Mouse (Mus musculus) Patski (cell line): ENCODE results near the gene Bub1. TPM values are rescaled to one million over a fixed set of nuclear protein-coding genes. Genes with fewer than 3 reads are reported as not detected.

Experiments used
- ATAC-seq: fragments of 100-300 bp; one replicate; pipeline ENCODE4 v1.8.0; 2021
- CTCF ChIA-PET: fragments of 350-600 bp; sonication (Branson Sonifier 250); formaldehyde crosslinking; loops from one replicate; lab custom pipeline; 2022; ENCODE audit warnings: inconsistent platforms; lab: Charles Lee
- POLR2A ChIA-PET: fragments of 350-600 bp; sonication (Branson Sonifier 250); formaldehyde crosslinking; loops from one replicate; lab custom pipeline; 2022; ENCODE audit warnings: antibody characterized with exemption, inconsistent platforms; lab: Charles Lee
- DNase-seq: peaks from one replicate; pipeline ENCODE4 v3.0.0-alpha.2; 2011; ENCODE audit warnings: low read depth, low spot score
- H3K27me3 ChIP-seq: fragments of 371-371 bp; one replicate; pipeline ENCODE4 v1.5.1; 2021
- CTCF ChIP-seq: fragments of 100-300 bp; IDR thresholded peaks from one replicate; pipeline ENCODE4 v1.5.1; 2021
- in situ Hi-C: fragments of 300-500 bp; cut with MboI; formaldehyde crosslinking; loops from 3 replicates; pipeline ENCODE4 v1.11.1; 2018; ENCODE audit warnings: low pct_unique_long_range_greater_than_20kb, mixed read lengths
- polyA plus RNA-seq: library from polyadenylated mRNA; unstranded; gene quantifications from one replicate; pipeline ENCODE4 v1.2.3, GENCODE M21; 2021

Bub1 gene
- polyA plus RNA-seq, 1 experiment from 2014 or later, result 23.7 TPM

GRCm38 (mm10) chr2:127774578-127774941 lies 57.1 kb downstream of the Bub1 start:
- TF ChIP-seq CTCF, result no peak
- no peaks in the 10 kb centered on the region for H3K27me3 ChIP-seq
- ChIA-PET POLR2A (no interaction called here), CTCF (no interaction called here)
- ATAC-seq, result no peak
- in situ Hi-C loops, result no loop called here
- no peak for DNase-seq

DNA sequence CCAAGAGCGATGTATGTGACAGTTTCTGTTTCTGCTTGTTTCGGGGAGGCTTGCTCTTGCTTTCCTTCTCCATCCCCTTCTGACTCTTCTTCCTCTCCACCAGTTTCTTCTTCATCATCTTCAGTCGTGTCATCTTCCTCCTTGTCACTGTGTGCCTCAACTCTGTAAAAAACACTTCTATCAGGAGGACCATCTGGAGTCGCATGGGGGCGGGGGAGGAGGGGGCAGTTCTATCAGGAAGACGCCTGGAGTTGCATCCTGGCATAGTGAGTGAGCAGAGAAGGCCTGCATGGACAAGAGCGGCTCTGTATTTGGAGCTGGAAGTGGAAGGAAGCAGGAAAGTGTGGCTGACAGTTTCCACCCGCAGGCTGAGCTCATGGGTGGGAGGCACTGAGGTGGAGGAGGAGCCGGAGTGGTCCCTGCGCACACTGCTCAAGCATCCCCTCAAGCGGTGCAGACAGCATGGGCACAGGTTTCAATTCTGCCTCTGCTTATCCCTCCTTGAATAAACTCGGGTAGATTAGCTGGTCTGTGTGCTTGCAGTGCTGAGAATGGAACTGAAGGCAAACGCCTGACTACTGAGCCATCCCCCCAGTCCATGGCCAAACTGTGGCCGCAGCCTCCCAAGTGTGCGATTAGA lies 57.6 kb downstream of the Bub1 start:
- DNase-seq (no peak), ATAC-seq (no peak)
- in situ Hi-C loops, result no loop called here
- ChIA-PET POLR2A (no interaction called here), CTCF (no interaction called here)
- no peaks in the 10 kb centered on the region for H3K27me3 ChIP-seq
- TF ChIP-seq CTCF, result no peak

- H3K27me3 ChIP-seq, result no peaks in the 10 kb centered on the region
- no peak for DNase-seq
- no peak for ATAC-seq
- CTCF ChIA-PET, result no interaction called here
- in situ Hi-C loops, result no loop called here
- POLR2A ChIA-PET, result no interaction called here
- TF ChIP-seq CTCF, result no peak
Measured at GRCm38 (mm10) chr2:127761587-127761986, 70.1 kb downstream of the Bub1 start.

DNA sequence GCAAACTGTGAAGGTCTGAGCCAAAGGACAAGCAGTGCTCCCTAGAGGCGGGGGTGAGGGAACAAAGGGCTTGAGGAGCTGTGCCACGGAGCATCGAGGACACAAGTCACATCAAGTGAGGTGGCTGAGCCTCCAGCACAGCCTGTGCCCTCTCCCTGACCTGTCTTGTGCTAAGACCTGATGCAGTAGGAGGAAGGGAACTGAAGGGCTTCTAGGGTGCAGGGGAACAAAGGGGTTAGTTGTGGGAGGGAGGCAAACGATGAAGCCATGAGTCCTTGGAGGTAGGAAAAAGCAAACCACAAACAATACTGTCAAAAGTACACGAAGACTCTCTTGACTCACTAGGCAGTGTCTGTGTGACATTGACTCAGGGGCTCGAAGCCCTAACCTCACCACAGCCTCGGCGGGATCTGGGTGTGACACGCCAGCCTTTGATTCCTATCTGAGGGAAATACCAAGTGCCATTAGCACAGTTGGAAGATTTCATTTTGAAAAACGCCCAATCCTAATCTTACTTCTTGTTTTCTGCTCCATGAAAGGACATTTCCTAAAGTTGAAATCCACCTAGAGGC lies 71.2 kb downstream of the Bub1 start:
- ATAC-seq (no peak), DNase-seq (no peak)
- POLR2A ChIA-PET, result no interaction called here
- CTCF ChIA-PET, result interaction anchor here (1.3 kb wide), 1 partner anchor 20 kb away, joined by 3 read pairs; no protein-coding TSS in a partner anchor
- H3K27me3 ChIP-seq, result no peaks in the 10 kb centered on the region
- no peak for TF ChIP-seq CTCF
- in situ Hi-C loops, result no loop called here

GRCm38 (mm10) chr2:127760014-127760413 lies 71.7 kb downstream of the Bub1 start:
- POLR2A ChIA-PET, result no interaction called here
- in situ Hi-C loops, result no loop called here
- DNase-seq (no peak), ATAC-seq (no peak)
- CTCF ChIA-PET, result interaction anchor here (1.3 kb wide), 1 partner anchor 21 kb away, joined by 3 read pairs; no protein-coding TSS in a partner anchor
- no peak for TF ChIP-seq CTCF
- no peaks in the 10 kb centered on the region for H3K27me3 ChIP-seq

GRCm38 (mm10) chr2:127759157-127759880 lies 72.3 kb downstream of the Bub1 start:
- no peak for TF ChIP-seq CTCF
- in situ Hi-C loops, result no loop called here
- no peak for DNase-seq

GRCm38 (mm10) chr2:127757171-127757570 lies 74.5 kb downstream of the Bub1 start:
- in situ Hi-C loops, result no loop called here
- CTCF ChIA-PET, result interaction anchor here (0.8 to 1.5 kb wide), 2 partner anchors 11 to 18 kb away, joined by 3 read pairs; no protein-coding TSS in a partner anchor
- no peak for TF ChIP-seq CTCF
- H3K27me3 ChIP-seq, result no peaks in the 10 kb centered on the region
- no peak for ATAC-seq
- POLR2A ChIA-PET, result no interaction called here
- no peak for DNase-seq

More at GRCm38 (mm10) chr2:127759157-127759880, 72.3 kb downstream of the Bub1 start:
- H3K27me3 ChIP-seq, result no peaks in the 10 kb centered on the region
- ChIA-PET CTCF (interaction anchor here (1.3 kb wide), 1 partner anchor 21 kb away, joined by 3 read pairs; no protein-coding TSS in a partner anchor), POLR2A (no interaction called here)
- ATAC-seq, result no peak

DNA sequence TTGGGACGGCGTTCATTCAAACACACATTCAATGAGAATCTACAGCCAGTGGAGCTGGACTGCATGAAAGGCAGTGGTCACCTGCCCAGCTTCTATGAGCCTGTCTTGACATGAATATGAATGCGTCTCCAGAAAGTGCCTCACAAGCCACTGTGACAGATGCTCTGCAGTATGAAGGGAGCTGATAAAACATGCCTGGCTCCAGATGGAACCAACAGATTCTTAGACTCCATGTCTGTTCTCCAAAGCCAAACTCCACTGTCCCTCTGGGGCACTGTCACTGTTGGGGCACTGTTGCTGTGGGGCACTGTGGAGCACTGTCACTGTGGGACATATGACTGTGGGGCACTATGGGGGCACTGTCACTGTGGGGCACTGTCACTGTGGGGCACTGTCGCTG lies 77.6 kb downstream of the Bub1 start:
- in situ Hi-C loops, result no loop called here
- TF ChIP-seq CTCF, result no peak
- no peak for ATAC-seq
- ChIA-PET CTCF (no interaction called here), POLR2A (no interaction called here)
- no peak for DNase-seq
- no peaks in the 10 kb centered on the region for H3K27me3 ChIP-seq

DNA sequence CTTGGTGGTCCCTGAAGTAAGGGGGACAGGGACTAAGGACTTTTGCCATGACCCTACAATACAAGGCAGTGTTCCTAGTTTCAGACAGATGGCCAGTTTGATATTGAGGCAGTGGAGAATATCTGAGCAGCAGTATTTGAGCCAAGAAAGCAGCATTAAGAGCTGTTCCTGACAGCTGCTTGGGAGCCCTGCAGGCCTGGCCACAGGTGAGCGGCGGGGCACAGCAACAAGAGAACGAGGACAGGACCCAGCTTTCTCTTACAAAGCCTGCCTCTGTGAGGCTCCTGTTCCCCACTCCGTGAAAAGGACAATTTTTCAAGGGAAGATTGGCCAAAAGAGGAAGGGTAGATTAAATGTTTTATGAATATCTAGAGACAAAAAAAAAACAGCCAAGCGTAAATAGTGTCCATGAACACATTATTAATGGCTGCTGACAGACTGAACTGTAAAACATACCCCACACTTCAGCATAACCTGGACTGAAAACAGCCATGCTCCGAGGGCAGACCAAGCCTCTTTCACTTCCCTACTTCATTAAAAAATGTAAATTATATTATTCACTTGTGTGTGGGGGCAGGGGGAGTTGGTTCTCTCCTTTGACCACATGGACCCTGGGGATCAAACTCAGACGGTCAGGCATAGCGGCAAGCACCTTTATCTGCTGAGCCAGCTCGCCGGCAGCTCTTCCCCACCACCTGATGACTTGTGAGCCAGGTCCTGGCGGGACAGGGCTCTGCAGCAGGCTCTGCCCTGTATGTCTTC lies 79.6 kb downstream of the Bub1 start:
- DNase-seq (no peak), ATAC-seq (no peak)
- no peaks in the 10 kb centered on the region for H3K27me3 ChIP-seq
- no peak for TF ChIP-seq CTCF
- POLR2A ChIA-PET, result interaction anchor here (0.6 kb wide), 1 partner anchor 265 kb away, joined by 4 read pairs; no protein-coding TSS in a partner anchor
- CTCF ChIA-PET, result no interaction called here
- in situ Hi-C loops, result no loop called here

Other genes starting within 250 kb of the Bub1 start
- gene Zfp661, start 244.8 kb downstream of the Bub1 start, polyA plus RNA-seq, result 3.8 TPM
- 87.4 TPM for gene Mrps5, start 244.6 kb downstream of the Bub1 start, polyA plus RNA-seq
- gene Mal, start 175.2 kb downstream of the Bub1 start, polyA plus RNA-seq, result 1.1 TPM
- gene Mall, start 101.9 kb downstream of the Bub1 start, polyA plus RNA-seq, result 0.05 TPM
- 58.5 TPM for gene Nphp1, start 43.0 kb downstream of the Bub1 start, polyA plus RNA-seq
- gene Mtln, start 39.4 kb downstream of the Bub1 start, polyA plus RNA-seq, result 34.9 TPM
- 0.03 TPM for gene Acoxl, start 7.0 kb upstream of the Bub1 start, polyA plus RNA-seq